Mouse (Mus musculus) C3H10T1/2 (cell line): ENCODE measurements around the gene Dpp7. TPM values are rescaled to one million over a fixed set of nuclear protein-coding genes. Genes with fewer than 3 reads are reported as not detected.

ENCODE experiments used
- polyA plus RNA-seq, 2 experiments: library from polyadenylated mRNA; unstranded; fragments of >200 nt; fragmentation: generic; extraction: Trizol; gene quantifications; one replicate each; pipeline ENCODE4 v1.2.1; 2012; ENCODE audit warnings: missing spikeins in 2 of 2

Gene Dpp7
- polyA plus RNA-seq, result 10 to 100 TPM; 31.1 to 38.1 TPM

GRCm38 (mm10) chr2:25356208-25357079, at the start of gene Dpp7:
Gene Dpp7 (minus strand): TSS chr2:25356359.

DNA sequence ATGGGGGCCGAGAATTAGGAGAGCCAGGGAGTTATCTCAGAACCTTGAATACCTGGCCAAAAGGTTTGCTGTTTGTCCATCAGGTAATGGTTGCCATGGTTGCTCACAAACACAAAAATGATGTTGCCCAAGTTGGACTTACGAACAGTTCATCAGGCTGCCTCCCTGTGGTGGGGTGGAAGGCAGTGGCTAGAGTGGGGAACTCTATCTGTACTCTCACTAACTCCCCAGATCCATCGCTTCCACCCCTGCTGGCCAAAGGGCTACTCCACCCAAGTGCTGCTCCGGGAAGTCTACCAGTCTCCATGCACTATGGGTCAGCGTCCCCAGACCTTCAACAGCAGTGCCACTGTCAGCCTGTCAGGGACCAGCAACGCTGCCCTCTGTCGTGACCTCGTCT, 42.9 kb upstream of the Dpp7 start, which contains the start of gene Npdc1:
TSS of gene Npdc1 (plus strand) at position 301 of the 400 bp plus-strand sequence.

GRCm38 (mm10) chr2:25395721-25396596, 39.8 kb upstream of the Dpp7 start, which contains the start of gene Entpd2:
Gene Entpd2 (plus strand): TSS chr2:25395874.

DNA sequence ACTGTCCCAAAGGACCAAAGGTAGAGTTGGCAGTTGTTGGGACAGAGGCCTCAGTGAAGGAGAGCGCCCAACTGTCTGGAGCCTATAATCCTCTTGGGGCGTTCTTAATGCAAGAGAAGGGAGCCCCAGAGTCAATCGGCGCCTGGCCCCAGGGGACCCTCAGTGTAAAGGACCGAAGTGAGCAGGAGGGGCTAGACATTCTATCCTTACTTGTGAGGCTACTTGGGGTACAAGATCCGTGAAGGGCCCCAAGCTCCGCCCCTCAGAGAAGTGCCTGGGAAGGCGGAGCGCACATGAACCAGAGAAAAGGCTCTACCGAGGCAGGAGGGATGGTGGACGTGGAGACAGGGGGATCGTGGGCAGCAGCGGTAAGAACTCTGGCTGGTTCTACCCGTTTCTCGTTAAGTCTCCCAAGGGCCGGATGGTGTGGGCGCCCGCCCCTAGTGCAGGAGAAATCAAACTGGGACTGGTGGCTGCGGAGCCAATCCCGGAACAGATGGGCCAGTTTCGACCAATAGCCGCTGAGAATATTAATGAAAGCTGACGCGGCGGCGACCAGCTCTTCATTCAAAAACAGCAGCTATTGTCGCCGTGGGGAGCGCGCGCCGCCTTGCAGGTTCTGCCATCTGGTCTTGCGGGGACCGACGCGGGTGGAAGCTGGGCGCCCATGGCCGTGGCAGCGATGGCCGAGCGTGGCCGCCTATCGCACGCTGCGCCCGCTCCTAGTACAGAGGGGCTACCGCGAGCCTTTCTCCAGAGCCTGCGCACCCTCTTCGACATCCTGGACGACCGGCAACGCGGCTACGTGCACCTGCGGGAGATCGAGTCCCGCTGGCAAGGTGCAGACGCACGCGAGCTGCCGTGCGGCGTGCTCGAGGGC, 15.8 kb upstream of the Dpp7 start, which contains the start of gene Sapcd2:
TSS of gene Sapcd2 (plus strand) at position 558 of the 880 bp plus-strand sequence.

GRCm38 (mm10) chr2:25365091-25365761, 9.1 kb upstream of the Dpp7 start, which contains the start of gene Uap1l1:
Gene Uap1l1 (minus strand): TSS chr2:25365682.

DNA sequence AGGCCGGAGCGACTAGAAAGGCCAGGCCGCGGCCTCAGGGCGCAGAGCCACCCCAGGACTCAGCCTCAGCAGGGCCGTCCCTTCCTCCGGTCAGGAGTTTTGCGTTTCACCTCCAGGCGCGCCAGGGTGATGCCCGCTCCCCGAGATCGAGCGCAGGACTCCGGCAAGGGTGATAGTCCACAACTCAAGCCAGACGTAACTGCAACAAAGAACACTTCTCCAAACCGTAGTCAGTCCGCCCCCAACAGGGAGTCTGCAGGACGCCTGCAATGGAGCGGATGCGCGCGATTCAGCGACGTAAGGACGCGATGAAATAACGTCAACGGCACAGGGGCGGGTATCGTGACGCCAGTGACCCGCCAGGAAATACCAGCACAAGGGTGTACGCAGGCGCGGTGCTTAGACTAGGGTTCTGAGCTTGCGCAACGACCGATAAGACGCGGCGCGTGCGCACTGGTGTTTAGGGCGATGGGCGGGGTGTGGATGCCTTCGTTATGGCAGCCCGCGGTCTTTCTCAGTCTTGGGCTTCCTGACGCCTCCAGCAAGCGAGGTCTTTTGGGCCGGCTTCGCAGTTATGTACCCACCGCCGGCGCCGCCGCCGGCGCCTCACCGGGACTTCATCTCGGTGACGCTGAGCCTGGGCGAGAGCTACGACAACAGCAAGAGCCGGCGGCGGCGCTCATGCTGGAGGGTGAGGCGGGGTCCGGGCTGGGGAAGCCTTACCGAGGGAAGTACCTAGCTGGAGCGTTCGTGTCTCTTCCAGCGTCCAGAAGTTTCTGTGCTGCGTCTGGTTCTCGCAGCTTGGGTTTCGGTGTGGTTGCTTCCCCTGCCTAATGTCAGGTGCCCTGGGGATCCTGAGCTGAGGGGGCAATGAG, 23.6 kb downstream of the Dpp7 start, which contains the start of gene Man1b1:
TSS of gene Man1b1 (plus strand) at position 53 of the 875 bp plus-strand sequence.

DNA sequence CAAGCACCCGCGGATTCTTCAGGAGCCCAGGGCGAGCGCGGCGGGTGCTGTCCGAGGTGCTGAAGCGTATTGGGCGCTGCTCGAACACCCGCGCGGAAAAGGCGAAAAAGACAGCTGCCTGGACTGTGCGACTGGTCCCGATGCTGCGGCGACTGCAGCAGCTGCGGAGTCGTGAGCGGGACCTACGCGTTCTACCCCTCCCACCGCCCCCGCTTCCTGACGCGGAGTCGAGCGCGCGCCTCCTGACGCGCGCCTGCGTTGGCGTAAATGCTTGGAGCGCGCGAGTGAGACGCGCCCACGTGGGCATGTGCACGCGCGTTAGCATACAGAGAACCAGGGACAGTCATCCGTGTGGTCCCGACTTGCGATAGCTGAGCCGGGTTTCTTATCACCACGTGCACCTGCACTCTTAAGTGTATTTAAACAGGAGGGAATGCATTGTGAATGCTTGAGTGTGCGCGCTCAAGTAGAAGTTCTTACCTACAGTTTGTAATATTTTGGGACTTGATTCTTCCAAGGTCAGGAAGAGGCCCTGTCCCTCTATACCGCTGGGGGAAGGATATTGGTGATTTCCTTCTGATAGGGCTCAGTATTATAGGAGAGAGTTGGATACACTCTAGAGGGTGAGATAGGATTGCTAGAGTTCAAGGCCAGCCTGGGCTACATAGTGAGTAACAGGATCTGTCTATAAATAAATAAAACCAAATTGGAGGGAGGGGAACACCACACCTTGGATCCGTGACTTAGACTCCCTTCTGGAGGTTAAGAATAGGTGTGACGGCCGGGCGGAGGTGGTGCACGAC, 37.0 kb downstream of the Dpp7 start, which contains the start of gene Grin1:
TSS of gene Grin1 (minus strand) at position 217 of the 803 bp plus-strand sequence.

Other genes starting within 250 kb of the Dpp7 start
- gene Nrarp, start 175.6 kb downstream of the Dpp7 start, polyA plus RNA-seq, result under 1 TPM; 0.13 to 0.19 TPM
- 10 to 100 TPM in 1 of 2 experiments, 1 to 10 TPM in 1; 9.1 to 26.9 TPM for gene Tor4a, start 159.5 kb downstream of the Dpp7 start, polyA plus RNA-seq
- 10 to 100 TPM; 29.0 to 67.4 TPM for gene Nelfb, start 144.9 kb downstream of the Dpp7 start, polyA plus RNA-seq
- under 1 TPM in 1 of 2 experiments, not detected in 1; 0.02 TPM for gene Stpg3, start 141.7 kb downstream of the Dpp7 start, polyA plus RNA-seq
- 1 to 10 TPM in 1 of 2 experiments, not detected in 1; 1.6 TPM for gene Fam166a, start 137.6 kb downstream of the Dpp7 start, polyA plus RNA-seq
- gene Tubb4b, start 131.7 kb downstream of the Dpp7 start, polyA plus RNA-seq, result 100 to 1,000 TPM; 598 to 649 TPM
- gene Slc34a3, start 122.0 kb downstream of the Dpp7 start, polyA plus RNA-seq, result not detected
- gene Rnf224, start 119.6 kb downstream of the Dpp7 start, polyA plus RNA-seq, result not detected
- not detected for gene Rnf208, start 114.1 kb downstream of the Dpp7 start, polyA plus RNA-seq
- gene Cysrt1, start 113.9 kb downstream of the Dpp7 start, polyA plus RNA-seq, result under 1 TPM; 0.08 to 0.35 TPM
- 1 to 10 TPM; 2.2 to 6.1 TPM for gene AL732309.1, start 109.5 kb downstream of the Dpp7 start, polyA plus RNA-seq
- 10 to 100 TPM; 38.1 to 48.4 TPM for gene Tmem203, start 100.9 kb downstream of the Dpp7 start, polyA plus RNA-seq
- 10 to 100 TPM; 10.9 to 14.3 TPM for gene Tprn, start 93.7 kb downstream of the Dpp7 start, polyA plus RNA-seq
- gene Ssna1, start 83.9 kb downstream of the Dpp7 start, polyA plus RNA-seq, result 100 to 1,000 TPM; 140 to 186 TPM
- 100 to 1,000 TPM in 1 of 2 experiments, 10 to 100 TPM in 1; 98.4 to 128 TPM for gene Anapc2, start 83.9 kb downstream of the Dpp7 start, polyA plus RNA-seq
- not detected for gene Tmem210, start 68.2 kb downstream of the Dpp7 start, polyA plus RNA-seq
- not detected for gene Lrrc26, start 66.4 kb downstream of the Dpp7 start, polyA plus RNA-seq
- gene Grin1, start 37.2 kb downstream of the Dpp7 start, polyA plus RNA-seq, result under 1 TPM; under 0.01 to 0.06 TPM
- 10 to 100 TPM; 16.1 to 49.7 TPM for gene Man1b1, start 24.0 kb downstream of the Dpp7 start, polyA plus RNA-seq
- 100 to 1,000 TPM; 149 to 433 TPM for gene Uap1l1, start 9.3 kb upstream of the Dpp7 start, polyA plus RNA-seq
- gene Sapcd2, start 16.0 kb upstream of the Dpp7 start, polyA plus RNA-seq, result 10 to 100 TPM; 18.0 to 25.7 TPM
- gene Entpd2, start 39.5 kb upstream of the Dpp7 start, polyA plus RNA-seq, result under 1 TPM in 1 of 2 experiments, not detected in 1; 0.12 TPM
- gene Npdc1, start 43.0 kb upstream of the Dpp7 start, polyA plus RNA-seq, result 100 to 1,000 TPM; 183 to 212 TPM
- gene Fut7, start 66.9 kb upstream of the Dpp7 start, polyA plus RNA-seq, result under 1 TPM; 0.13 to 0.42 TPM
- 10 to 100 TPM in 1 of 2 experiments, 1 to 10 TPM in 1; 4.8 to 13.4 TPM for gene Abca2, start 72.3 kb upstream of the Dpp7 start, polyA plus RNA-seq
- gene Clic3, start 100.5 kb upstream of the Dpp7 start, polyA plus RNA-seq, result under 1 TPM; 0.15 to 0.94 TPM
- 10 to 100 TPM; 25.6 to 61.9 TPM for gene Paxx, start 104.7 kb upstream of the Dpp7 start, polyA plus RNA-seq
- gene Ptgds, start 113.7 kb upstream of the Dpp7 start, polyA plus RNA-seq, result under 1 TPM; 0.07 to 0.30 TPM
- not detected for gene Lcn12, start 137.6 kb upstream of the Dpp7 start, polyA plus RNA-seq
- gene Fbxw5, start 144.4 kb upstream of the Dpp7 start, polyA plus RNA-seq, result 10 to 100 TPM; 24.9 to 52.5 TPM
- 1 to 10 TPM in 1 of 2 experiments, under 1 TPM in 1; 0.85 to 9.2 TPM for gene C8g, start 145.4 kb upstream of the Dpp7 start, polyA plus RNA-seq
- 10 to 100 TPM; 29.4 to 32.2 TPM for gene Traf2, start 190.6 kb upstream of the Dpp7 start, polyA plus RNA-seq
- gene Edf1, start 201.5 kb upstream of the Dpp7 start, polyA plus RNA-seq, result 100 to 1,000 TPM; 602 to 888 TPM
- 1 to 10 TPM in 1 of 2 experiments, under 1 TPM in 1; 0.09 to 1.1 TPM for gene Mamdc4, start 218.5 kb upstream of the Dpp7 start, polyA plus RNA-seq
- 100 to 1,000 TPM; 104 to 192 TPM for gene Phpt1, start 218.9 kb upstream of the Dpp7 start, polyA plus RNA-seq
- 1 to 10 TPM in 1 of 2 experiments, under 1 TPM in 1; 0.04 to 1.9 TPM for gene Ajm1, start 225.4 kb upstream of the Dpp7 start, polyA plus RNA-seq